Mouse (Mus musculus): ENCODE results near the gene Mitf. TPM values are rescaled to one million over a fixed set of nuclear protein-coding genes. Genes with fewer than 3 reads are reported as not detected.
A peak's percentile ranks its signal among the peaks of the same experiment; 100 is the strongest.

Mitf gene
- polyA plus RNA-seq, 1 experiment from 2014 or later, result 0.30 TPM

- H3K36me3 ChIP-seq (ENCODE audit: control insufficient read depth, insufficient read depth, low read length), result no peaks in the 10 kb centered on the region
- no peaks in the 10 kb centered on the region for H3K4me1 ChIP-seq (ENCODE audit: control insufficient read depth, insufficient read depth, low read length)
- peaks cover 5% of the 10 kb centered on the region; the same call in 1 of the 2 replicates for H3K27me3 ChIP-seq (ENCODE audit: control insufficient read depth, insufficient read depth, low read length)
- no peaks in the 10 kb centered on the region for H3K9me3 ChIP-seq (ENCODE audit: control insufficient read depth, low read length)
- H3K9ac ChIP-seq (ENCODE audit: low read length), result no peak overlapping the region
- ATAC-seq (ENCODE audit: low FRiP score) (no peak), DNase-seq (ENCODE audit: low spot score, missing footprints) (no peak)
- H3K27ac ChIP-seq (ENCODE audit: low read depth, low read length), result no peak overlapping the region
- 78% methylated on average over 7 of the region's 7 CpGs for WGBS
- H3K4me3 ChIP-seq (ENCODE audit: low read depth, low read length), result no peak overlapping the region
- H3K4me2 ChIP-seq, result no peak overlapping the region
Measured at GRCm38 (mm10) chr6:98041795-98042194, 234.9 kb downstream of the Mitf start.

GRCm38 (mm10) chr6:98046295-98047108, 239.7 kb downstream of the Mitf start:
- H3K27me3 ChIP-seq (ENCODE audit: control insufficient read depth, insufficient read depth, low read length), result peaks cover 5% of the 10 kb centered on the region; the same call in 1 of the 2 replicates
- no peak overlapping the region for H3K4me2 ChIP-seq
- 70% methylated on average over 11 of the region's 11 CpGs for WGBS
- H3K4me1 ChIP-seq (ENCODE audit: control insufficient read depth, insufficient read depth, low read length), result peaks cover 15% of the 10 kb centered on the region; the same call in 1 of the 2 replicates
- DNase-seq (ENCODE audit: low spot score, missing footprints) (no peak), ATAC-seq (ENCODE audit: low FRiP score) (no peak)
- no peaks in the 10 kb centered on the region for H3K9me3 ChIP-seq (ENCODE audit: control insufficient read depth, low read length)
- no peak overlapping the region for H3K27ac ChIP-seq (ENCODE audit: low read depth, low read length)
- H3K4me3 ChIP-seq (ENCODE audit: low read depth, low read length), result no peak overlapping the region
- H3K36me3 ChIP-seq (ENCODE audit: control insufficient read depth, insufficient read depth, low read length), result no peaks in the 10 kb centered on the region
- H3K9ac ChIP-seq (ENCODE audit: low read length), result no peak overlapping the region

- H3K9ac ChIP-seq (ENCODE audit: low read length), result no peak overlapping the region
- 74% methylated on average over 6 of the region's 6 CpGs for WGBS
- H3K36me3 ChIP-seq (ENCODE audit: control insufficient read depth, insufficient read depth, low read length), result no peaks in the 10 kb centered on the region
- H3K27me3 ChIP-seq (ENCODE audit: control insufficient read depth, insufficient read depth, low read length), result 0 out of 2 replicates have a peak, but pooled peaks cover 2% of the 10 kb centered on the region
- H3K27ac ChIP-seq (ENCODE audit: low read depth, low read length), result no peak overlapping the region
- ATAC-seq (ENCODE audit: low FRiP score) (no peak), DNase-seq (ENCODE audit: low spot score, missing footprints) (no peak)
- H3K4me2 ChIP-seq, result no peak overlapping the region
- H3K4me1 ChIP-seq (ENCODE audit: control insufficient read depth, insufficient read depth, low read length), result peaks cover 15% of the 10 kb centered on the region; the same call in 1 of the 2 replicates
- H3K4me3 ChIP-seq (ENCODE audit: low read depth, low read length), result no peak overlapping the region
- H3K9me3 ChIP-seq (ENCODE audit: control insufficient read depth, low read length), result no peaks in the 10 kb centered on the region
Measured at GRCm38 (mm10) chr6:98047741-98048140, 240.9 kb downstream of the Mitf start.

- Histone ChIP-seq H3K27me3 (ENCODE audit: control insufficient read depth, insufficient read depth, low read length) (no peaks in the 10 kb centered on the region), H3K4me3 (ENCODE audit: low read depth, low read length) (no peak overlapping the region), H3K4me2 (peak overlapping the region; percentile 7; the same call in 1 of the 2 replicates), H3K9ac (ENCODE audit: low read length) (peak overlapping the region; percentile 36; the same call in 1 of the 2 replicates), H3K9me3 (ENCODE audit: control insufficient read depth, low read length) (no peaks in the 10 kb centered on the region), H3K36me3 (ENCODE audit: control insufficient read depth, insufficient read depth, low read length) (no peaks in the 10 kb centered on the region), H3K27ac (ENCODE audit: low read depth, low read length) (peak overlapping the region; percentile 84), H3K4me1 (ENCODE audit: control insufficient read depth, insufficient read depth, low read length) (peaks cover 15% of the 10 kb centered on the region; the same call in 1 of the 2 replicates)
- WGBS, result 28% methylated on average over 14 of the region's 14 CpGs
- ATAC-seq (ENCODE audit: low FRiP score) (peak; percentile 96), DNase-seq (ENCODE audit: low spot score, missing footprints) (peak; percentile 89)
Measured at GRCm38 (mm10) chr6:98048671-98049438, 242.0 kb downstream of the Mitf start.

GRCm38 (mm10) chr6:98049551-98049950, 242.7 kb downstream of the Mitf start:
- Histone ChIP-seq H3K4me1 (ENCODE audit: control insufficient read depth, insufficient read depth, low read length) (peaks cover 15% of the 10 kb centered on the region; the same call in 1 of the 2 replicates), H3K27me3 (ENCODE audit: control insufficient read depth, insufficient read depth, low read length) (no peaks in the 10 kb centered on the region), H3K4me2 (no peak overlapping the region), H3K9ac (ENCODE audit: low read length) (no peak overlapping the region), H3K27ac (ENCODE audit: low read depth, low read length) (peak overlapping the region; percentile 84), H3K9me3 (ENCODE audit: control insufficient read depth, low read length) (no peaks in the 10 kb centered on the region), H3K4me3 (ENCODE audit: low read depth, low read length) (no peak overlapping the region), H3K36me3 (ENCODE audit: control insufficient read depth, insufficient read depth, low read length) (no peaks in the 10 kb centered on the region)
- 36% methylated on average over 2 of the region's 2 CpGs for WGBS
- ATAC-seq (ENCODE audit: low FRiP score) (peak; percentile 57), DNase-seq (ENCODE audit: low spot score, missing footprints) (peak; percentile 87)

- Histone ChIP-seq H3K9me3 (ENCODE audit: control insufficient read depth, low read length) (no peaks in the 10 kb centered on the region), H3K4me3 (ENCODE audit: low read depth, low read length) (no peak overlapping the region), H3K9ac (ENCODE audit: low read length) (no peak overlapping the region), H3K4me2 (no peak overlapping the region), H3K4me1 (ENCODE audit: control insufficient read depth, insufficient read depth, low read length) (no peaks in the 10 kb centered on the region), H3K36me3 (ENCODE audit: control insufficient read depth, insufficient read depth, low read length) (no peaks in the 10 kb centered on the region), H3K27me3 (ENCODE audit: control insufficient read depth, insufficient read depth, low read length) (no peaks in the 10 kb centered on the region), H3K27ac (ENCODE audit: low read depth, low read length) (no peak overlapping the region)
- WGBS, result 94% methylated on average over 13 of the region's 13 CpGs
- DNase-seq (ENCODE audit: low spot score, missing footprints) (no peak), ATAC-seq (ENCODE audit: low FRiP score) (no peak)
Measured at GRCm38 (mm10) chr6:98061878-98062277, 255.0 kb downstream of the Mitf start.

DNA sequence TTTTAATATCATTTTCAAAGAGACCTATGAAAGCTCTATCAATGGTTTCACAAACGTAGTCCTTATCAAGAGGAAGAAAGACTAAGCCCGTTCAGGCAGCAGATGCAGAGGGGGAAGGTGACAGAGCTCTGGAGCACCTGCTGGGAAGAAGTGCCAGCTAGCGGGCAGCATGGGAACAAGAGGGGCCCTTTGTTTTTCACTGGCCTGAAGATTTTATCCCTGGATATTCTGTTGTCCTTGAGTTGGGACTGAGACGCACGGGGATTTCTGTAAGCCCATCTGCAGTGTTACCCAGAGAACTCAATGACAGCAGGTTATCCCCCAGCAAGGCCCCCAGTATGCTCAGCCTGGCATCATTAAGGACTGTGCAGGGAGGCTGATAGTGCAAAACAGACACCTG, 258.1 kb downstream of the Mitf start:
- H3K27ac ChIP-seq (ENCODE audit: low read depth, low read length), result no peak overlapping the region
- no peaks in the 10 kb centered on the region for H3K27me3 ChIP-seq (ENCODE audit: control insufficient read depth, insufficient read depth, low read length)
- no peak overlapping the region for H3K9ac ChIP-seq (ENCODE audit: low read length)
- H3K36me3 ChIP-seq (ENCODE audit: control insufficient read depth, insufficient read depth, low read length), result no peaks in the 10 kb centered on the region
- H3K4me2 ChIP-seq, result no peak overlapping the region
- ATAC-seq (ENCODE audit: low FRiP score) (no peak), DNase-seq (ENCODE audit: low spot score, missing footprints) (no peak)
- H3K4me3 ChIP-seq (ENCODE audit: low read depth, low read length), result no peak overlapping the region
- H3K4me1 ChIP-seq (ENCODE audit: control insufficient read depth, insufficient read depth, low read length), result no peaks in the 10 kb centered on the region
- 13% methylated on average over 5 of the region's 5 CpGs for WGBS
- no peaks in the 10 kb centered on the region for H3K9me3 ChIP-seq (ENCODE audit: control insufficient read depth, low read length)

DNA sequence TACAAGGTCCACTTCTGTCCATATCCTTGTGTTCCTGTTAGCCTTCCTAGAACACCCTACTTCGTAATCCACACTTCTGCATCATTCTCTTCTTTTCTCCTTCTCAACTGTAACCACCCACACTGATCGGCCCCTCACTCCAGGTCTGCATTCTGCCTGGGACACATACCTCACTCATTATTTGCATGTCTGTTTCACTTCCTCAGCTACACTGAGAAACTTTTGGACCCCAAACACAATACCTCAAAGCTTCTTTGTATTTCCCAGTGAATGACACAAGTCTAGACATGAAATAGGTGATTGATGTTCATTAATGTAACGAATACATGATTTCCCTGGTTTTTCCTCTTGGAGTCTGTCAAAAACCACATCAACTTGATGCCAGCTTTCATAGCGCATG, 259.6 kb downstream of the Mitf start:
- no peak overlapping the region for H3K4me2 ChIP-seq
- no peaks in the 10 kb centered on the region for H3K9me3 ChIP-seq (ENCODE audit: control insufficient read depth, low read length)
- no peak overlapping the region for H3K9ac ChIP-seq (ENCODE audit: low read length)
- 92% methylated on average over 4 of the region's 4 CpGs for WGBS
- DNase-seq (ENCODE audit: low spot score, missing footprints), result no peak
- no peaks in the 10 kb centered on the region for H3K36me3 ChIP-seq (ENCODE audit: control insufficient read depth, insufficient read depth, low read length)
- no peak overlapping the region for H3K27ac ChIP-seq (ENCODE audit: low read depth, low read length)
- ATAC-seq (ENCODE audit: low FRiP score), result no peak
- no peaks in the 10 kb centered on the region for H3K27me3 ChIP-seq (ENCODE audit: control insufficient read depth, insufficient read depth, low read length)
- H3K4me3 ChIP-seq (ENCODE audit: low read depth, low read length), result no peak overlapping the region
- H3K4me1 ChIP-seq (ENCODE audit: control insufficient read depth, insufficient read depth, low read length), result no peaks in the 10 kb centered on the region
